Mouse (Mus musculus) brown adipose tissue, adult 24 weeks (tissue): ENCODE data around the gene Spesp1. TPM values are rescaled to one million over a fixed set of nuclear protein-coding genes. Genes with fewer than 3 reads are reported as not detected.

ENCODE experiments used
- H3K27ac ChIP-seq: fragments of 200-500 bp; replicated peaks from 2 replicates; pipeline ENCODE4 v1.5.1; 2012; ENCODE audit warnings: low read depth, mild to moderate bottlenecking, low read length
- H3K4me1 ChIP-seq: fragments of 200-500 bp; 2 replicates; pipeline ENCODE4 v1.6.1; 2012; ENCODE audit warnings: low read length, mixed read lengths; ENCODE audit not compliant: control insufficient read depth, insufficient read depth, insufficient read length
- H3K4me3 ChIP-seq: fragments of 200-500 bp; 2 replicates; pipeline ENCODE4 v1.5.1; 2012; ENCODE audit warnings: low read depth, mild to moderate bottlenecking, low read length, moderate library complexity; ENCODE audit not compliant: insufficient read depth
- polyA plus RNA-seq: library from polyadenylated mRNA; stranded (reverse); fragments of >200 nt; gene quantifications from 2 replicates; pipeline ENCODE4 v1.2.4, GENCODE M21; 2012; ENCODE audit not compliant: missing spikeins, insufficient read depth, insufficient read length

Spesp1 gene
- polyA plus RNA-seq, 1 experiment = not detected

DNA sequence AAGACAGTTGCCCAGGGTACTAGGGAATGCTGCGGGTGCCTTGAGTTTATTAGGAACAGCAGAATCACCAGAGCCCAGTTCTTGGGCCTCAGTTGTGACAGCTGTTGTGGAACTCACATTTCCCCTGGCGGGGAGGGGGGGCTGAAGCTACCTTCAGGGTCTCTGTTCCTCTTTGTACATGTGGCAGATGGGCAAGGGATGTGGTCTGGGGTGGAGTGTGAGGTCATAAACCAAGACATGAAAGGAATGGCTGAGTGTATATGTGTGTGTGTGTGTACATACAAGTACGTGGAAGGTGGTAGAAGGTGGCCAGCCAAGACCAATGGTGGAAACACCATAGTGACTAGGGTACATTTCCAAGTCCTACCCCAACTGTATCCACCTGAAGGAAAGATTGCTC is 20.6 kb downstream of the Spesp1 start:
- no peak overlapping the region for H3K27ac ChIP-seq
- H3K4me3 ChIP-seq = no peak overlapping the region
- peaks cover 8% of the 10 kb centered on the region; the same call in 1 of the 2 replicates for H3K4me1 ChIP-seq

DNA sequence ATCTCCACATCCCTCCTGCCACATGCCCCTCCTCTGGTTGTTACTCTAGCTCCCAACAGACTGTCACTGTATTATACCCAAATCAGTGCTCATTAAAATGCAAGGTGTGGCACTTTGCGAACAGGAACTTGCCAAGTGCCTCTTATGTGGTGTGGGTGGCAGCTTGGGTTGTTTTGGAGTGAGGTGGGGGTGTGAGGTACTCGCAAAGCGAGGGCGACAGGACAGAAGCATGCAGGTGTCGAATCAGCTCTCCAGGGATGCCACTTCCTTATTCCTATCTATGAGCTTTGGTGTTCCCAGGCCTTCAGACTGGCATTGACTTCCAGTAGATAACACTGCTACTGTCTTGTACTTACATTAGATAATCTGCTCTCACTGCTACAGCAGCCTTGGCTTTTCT is 21.0 kb downstream of the Spesp1 start:
- peaks cover 8% of the 10 kb centered on the region; the same call in 1 of the 2 replicates for H3K4me1 ChIP-seq
- H3K4me3 ChIP-seq = no peak overlapping the region
- H3K27ac ChIP-seq = no peak overlapping the region

DNA sequence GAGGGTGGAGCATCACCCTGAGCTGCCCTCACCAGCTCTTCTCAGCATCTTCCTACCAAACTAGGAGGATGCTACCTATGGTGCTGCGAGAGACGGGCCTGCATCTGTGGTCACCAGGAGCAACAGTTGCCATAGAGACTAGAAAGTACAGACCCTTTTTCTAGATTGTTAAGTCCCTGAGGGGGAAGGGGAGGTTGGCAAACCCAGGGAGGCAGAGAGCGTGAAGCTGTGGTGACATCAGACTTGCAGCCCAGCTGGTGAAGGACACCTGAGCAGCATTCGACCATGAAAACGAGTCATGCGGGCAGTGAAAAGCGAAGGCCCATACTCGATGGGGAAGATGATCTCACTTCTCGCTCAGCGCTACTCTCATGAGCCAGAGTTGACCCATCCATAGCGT is 24.0 kb downstream of the Spesp1 start:
- Histone ChIP-seq H3K4me3 (no peak overlapping the region), H3K4me1 (no peaks in the 10 kb centered on the region), H3K27ac (no peak overlapping the region)

DNA sequence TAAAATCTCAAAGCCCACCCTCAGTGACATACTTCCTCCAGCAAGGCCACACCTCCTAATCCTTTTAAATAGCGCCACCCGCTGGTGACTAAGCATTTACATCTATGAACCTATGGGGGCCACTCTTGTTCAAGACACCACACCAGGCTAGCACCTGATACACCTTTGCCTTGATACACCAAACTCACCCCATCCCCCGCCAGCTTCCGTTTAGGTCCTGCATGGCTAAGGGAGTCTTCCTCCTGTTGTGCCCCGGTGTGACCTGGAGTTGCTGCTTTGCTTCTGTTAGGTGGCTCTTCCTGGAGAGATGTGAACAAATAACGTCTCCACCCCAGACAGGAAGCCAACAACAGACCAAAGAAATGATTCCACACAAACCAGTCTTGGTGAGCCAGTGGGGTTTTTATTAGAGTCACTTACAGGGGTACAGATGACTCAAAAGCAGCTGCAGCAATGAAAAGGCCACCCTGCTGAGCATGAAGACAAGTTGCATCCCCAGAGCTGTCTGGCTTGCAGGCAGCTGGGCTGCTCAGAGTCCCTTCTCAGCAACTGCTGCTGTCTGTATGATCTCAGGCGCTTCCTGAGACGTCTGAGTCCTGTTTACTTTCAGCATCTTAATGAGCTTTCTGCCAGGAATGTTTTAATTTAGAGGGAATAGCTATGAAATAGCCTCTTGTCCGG is 26.0 kb downstream of the Spesp1 start:
- H3K4me3 ChIP-seq = no peak overlapping the region
- no peak overlapping the region for H3K27ac ChIP-seq
- no peaks in the 10 kb centered on the region for H3K4me1 ChIP-seq

DNA sequence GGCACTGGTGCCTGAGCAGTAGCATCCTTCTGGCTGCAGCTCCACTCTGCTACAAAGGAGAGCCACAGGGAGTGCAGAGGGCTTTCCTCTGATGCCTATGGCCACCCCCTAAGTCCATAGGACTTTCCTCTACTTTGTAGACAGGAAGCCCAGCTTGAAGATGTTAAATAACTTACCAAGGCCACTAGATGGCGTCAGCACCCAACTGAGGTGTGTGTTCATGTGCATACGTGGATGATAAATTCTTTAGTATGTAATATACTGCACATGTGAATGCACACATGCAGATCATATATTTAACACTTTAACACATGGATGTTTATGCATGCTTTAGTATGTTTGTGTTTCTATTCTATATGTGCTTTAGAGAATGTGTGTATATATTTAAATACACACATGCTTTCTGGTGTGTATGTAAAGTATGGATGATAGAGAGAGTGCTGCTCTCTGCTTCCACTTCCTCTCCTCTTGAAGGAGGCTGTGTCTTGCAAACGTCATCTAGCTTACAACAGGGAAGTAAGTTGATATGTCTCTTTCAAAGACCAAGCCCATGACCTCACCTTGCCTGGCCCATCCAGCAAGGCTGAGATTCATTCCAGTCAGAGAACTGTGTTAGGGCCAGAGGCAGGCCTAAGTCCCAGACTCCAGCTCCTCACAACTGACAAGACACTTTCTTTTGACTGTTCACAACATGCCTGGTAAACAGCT is 28.1 kb downstream of the Spesp1 start:
- H3K4me3 ChIP-seq = no peak overlapping the region
- no peak overlapping the region for H3K27ac ChIP-seq
- H3K4me1 ChIP-seq = no peaks in the 10 kb centered on the region

DNA sequence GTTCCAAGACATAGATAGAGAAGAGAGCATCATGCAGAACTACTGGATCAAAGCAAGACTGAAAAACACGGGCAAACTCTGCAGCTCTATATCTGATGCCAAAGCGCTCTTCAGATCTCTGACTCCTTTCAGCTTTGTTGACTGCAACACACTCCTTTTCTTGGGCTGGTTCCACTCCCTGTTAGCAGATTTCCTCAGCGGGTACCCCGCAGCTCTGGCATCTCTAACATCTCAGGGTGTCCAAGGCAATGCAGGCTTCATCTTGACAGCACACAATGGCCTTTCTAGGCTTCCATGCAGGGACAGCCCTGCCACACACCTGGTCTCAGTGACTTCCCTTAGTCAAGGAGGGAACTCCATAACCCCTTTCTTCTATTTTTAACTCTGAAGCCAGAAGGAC is 31.7 kb downstream of the Spesp1 start:
- Histone ChIP-seq H3K4me1 (0 out of 2 replicates have a peak, but pooled peaks cover under 1% of the 10 kb centered on the region), H3K27ac (no peak overlapping the region), H3K4me3 (no peak overlapping the region)

DNA sequence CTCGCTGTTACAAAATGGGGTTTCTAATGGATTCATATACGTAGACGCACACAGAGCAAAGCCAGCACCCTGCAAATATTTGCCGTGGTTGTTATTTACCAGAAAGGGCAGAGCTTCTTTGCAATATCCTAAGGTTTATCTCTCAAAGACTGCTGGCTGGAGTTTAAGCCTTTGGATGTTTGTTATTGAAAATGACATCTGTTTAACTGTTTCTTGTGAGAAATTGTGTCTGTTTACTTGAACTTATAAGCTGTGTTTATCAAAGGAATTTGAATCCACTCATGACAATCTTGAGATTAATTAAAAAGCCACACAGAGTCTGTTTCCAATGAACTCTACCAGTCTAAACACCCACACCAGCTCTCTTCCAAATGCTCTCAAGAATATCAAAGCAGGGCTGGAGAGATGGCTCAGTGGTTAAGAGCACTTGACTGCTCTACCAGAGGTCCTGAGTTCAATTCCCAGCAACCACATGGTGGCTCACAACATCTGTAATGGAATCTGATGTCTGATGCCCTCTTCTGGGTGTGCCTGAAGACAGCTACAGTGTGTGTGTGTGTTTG is 35.5 kb downstream of the Spesp1 start:
- H3K4me1 ChIP-seq = peaks cover 5% of the 10 kb centered on the region; the same call in 1 of the 2 replicates
- H3K4me3 ChIP-seq = no peak overlapping the region
- peak overlapping the region; percentile 79 for H3K27ac ChIP-seq

DNA sequence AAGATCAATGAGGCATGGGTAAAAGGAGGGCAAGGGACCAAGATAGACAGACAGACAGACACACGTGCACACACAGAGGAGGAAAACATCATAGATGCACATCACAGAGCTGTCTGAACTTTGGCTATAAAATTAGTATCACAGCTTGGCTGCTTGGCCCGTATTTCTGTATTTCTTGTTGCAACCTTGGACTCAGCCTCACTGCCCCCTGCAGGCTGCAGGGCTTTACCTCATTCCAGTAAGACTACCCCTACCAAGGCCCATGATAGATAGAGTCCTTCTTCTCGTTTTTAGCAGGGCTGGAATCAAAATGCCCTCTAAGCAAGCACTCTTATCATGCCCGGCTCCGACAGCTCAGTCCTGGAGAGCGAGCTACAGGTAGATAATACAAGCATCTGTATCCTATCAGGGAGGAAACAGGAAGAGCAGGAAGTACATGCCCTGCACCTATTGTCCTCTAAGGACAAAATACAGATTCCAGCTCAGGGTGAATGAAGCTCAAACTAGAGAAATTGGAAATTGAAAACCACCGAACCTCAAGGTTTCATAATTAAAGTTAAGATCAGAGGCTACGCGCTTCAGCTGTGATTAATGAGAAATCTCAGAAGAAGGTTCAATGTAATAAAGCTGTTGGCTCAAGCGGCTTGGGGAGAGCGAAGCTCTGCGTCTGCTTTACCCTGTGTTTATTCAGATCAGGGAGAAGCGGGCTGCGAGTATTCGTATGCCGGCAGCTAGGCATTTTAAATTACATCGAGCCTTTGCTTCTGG is 36.2 kb downstream of the Spesp1 start:
- Histone ChIP-seq H3K4me3 (no peak overlapping the region), H3K4me1 (peaks cover 5% of the 10 kb centered on the region; the same call in 1 of the 2 replicates), H3K27ac (peak overlapping the region; percentile 79)

DNA sequence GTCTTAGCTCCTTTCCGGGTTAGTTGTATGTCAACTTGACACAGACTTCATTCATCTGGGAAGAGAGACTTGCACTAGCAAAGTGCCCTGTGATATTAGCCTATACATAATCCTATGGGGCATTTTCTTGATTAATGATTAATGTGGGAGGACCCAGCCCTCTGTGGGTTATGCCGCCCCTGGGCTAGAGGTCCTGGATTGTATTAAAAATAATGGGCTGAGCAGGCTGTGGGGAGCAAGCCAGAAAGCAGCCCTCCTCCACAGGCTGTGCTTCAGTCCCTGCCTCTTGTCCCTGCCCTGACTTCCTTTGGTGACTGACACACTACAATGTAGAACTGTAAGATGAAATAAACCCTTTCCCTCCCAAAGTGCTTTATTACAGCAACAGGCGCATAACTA is 37.4 kb downstream of the Spesp1 start:
- Histone ChIP-seq H3K4me3 (no peak overlapping the region), H3K27ac (no peak overlapping the region), H3K4me1 (peaks cover 5% of the 10 kb centered on the region; the same call in 1 of the 2 replicates)

DNA sequence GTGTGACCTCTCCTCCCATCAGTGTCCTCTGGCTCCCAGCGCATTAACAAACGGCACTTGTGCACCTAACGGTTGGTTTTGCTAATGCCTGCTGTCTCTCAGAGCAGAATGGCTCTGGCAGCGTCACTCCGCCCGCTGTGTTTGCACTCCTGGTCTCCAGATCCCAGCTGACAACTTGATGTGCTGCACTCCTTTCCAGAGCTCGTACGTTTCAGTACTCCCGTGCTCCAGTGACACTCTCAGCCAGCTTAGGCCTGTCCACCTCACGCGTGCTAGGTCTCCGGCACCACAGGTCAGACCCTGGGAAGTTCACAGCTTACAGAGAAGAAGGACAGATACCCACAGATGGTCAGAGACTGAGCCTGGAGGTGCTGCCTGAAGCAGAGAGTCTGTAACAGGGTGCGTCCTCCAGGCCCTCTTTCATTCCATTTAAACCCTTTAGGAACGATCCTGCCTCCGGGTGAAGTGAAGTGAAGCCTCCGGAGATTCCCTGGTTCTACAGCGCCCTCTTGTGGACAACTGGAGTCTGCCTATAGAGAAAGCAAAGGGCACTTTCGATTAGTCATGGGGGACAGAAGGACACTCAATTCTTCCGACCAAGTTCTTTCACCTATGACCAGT is 37.9 kb downstream of the Spesp1 start:
- H3K4me3 ChIP-seq = no peak overlapping the region
- peaks cover 5% of the 10 kb centered on the region; the same call in 1 of the 2 replicates for H3K4me1 ChIP-seq
- no peak overlapping the region for H3K27ac ChIP-seq

DNA sequence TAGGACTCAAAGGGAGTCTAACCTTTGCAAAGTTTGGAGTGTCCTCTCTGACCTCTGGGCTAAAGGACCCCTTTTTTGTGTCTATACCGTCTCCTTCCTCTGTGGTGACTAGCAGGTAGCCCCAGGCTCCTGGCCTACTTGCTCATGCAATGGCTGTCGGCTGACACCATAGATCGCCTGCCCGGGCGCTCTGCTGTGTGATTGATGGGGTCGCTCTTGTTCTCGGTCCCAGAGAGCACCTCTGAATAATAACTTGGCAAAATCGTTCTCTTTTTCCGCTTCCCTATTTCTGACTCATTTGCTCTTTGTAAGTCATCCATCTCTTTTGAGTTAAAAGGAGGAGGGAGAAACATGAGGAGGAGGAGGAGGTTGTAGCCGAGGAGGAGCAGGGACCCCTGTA is 42.0 kb downstream of the Spesp1 start:
- no peak overlapping the region for H3K4me3 ChIP-seq
- no peak overlapping the region for H3K27ac ChIP-seq
- peaks cover 13% of the 10 kb centered on the region for H3K4me1 ChIP-seq

DNA sequence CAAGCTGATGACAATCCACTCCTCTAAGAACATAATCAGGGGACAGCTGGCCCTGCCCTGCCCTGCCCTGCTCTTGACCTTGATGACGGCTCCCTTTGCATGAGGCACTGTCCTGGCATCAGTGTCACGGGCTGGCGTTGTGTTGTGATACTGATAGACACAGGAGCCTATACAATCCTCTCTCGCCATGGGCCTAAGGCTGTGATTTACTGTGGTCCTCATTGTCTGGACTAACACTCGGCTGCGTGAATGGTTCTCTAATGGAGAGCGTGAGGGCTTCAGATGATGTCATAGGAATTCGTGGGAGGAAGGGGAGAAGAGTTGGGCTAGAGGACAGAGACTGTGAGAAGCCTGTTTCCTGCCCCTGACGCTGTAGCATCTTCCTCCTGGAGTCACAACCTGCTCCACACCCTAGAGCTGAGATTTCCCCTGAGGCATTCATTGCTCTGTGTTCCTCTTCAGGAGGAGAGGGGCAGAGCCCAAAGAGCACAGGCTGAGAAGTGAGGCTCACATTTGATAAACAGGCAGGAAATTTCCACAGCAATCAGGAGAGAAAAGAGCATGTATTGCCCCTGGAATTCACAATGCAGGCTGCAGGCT is 44.5 kb downstream of the Spesp1 start:
- Histone ChIP-seq H3K27ac (no peak overlapping the region), H3K4me3 (no peak overlapping the region), H3K4me1 (peaks cover 12% of the 10 kb centered on the region; the same call in 1 of the 2 replicates)

DNA sequence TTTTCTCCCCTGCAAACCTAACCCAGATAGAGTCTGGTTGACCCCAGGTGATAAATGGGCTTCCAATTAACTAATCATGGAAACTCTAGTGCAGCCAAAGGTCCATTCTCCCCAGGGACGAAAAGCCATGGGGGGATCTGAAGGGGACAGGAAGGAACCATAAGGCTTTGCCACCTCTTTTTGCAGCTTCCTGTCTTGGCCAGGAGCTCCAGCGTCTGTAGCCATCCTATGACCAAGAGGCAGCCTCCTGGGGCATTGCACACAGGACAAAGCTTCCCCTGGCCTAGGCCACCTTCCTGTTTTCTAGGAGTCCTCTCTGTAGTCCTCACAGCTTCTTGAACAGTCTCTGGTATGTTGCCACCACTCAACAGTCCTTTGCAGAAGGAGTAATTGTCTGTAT is 46.5 kb downstream of the Spesp1 start:
- Histone ChIP-seq H3K27ac (0 out of 2 replicates have a peak overlapping the region, but pooled peaks have one; percentile 40), H3K4me1 (peaks cover 21% of the 10 kb centered on the region), H3K4me3 (no peak overlapping the region)

DNA sequence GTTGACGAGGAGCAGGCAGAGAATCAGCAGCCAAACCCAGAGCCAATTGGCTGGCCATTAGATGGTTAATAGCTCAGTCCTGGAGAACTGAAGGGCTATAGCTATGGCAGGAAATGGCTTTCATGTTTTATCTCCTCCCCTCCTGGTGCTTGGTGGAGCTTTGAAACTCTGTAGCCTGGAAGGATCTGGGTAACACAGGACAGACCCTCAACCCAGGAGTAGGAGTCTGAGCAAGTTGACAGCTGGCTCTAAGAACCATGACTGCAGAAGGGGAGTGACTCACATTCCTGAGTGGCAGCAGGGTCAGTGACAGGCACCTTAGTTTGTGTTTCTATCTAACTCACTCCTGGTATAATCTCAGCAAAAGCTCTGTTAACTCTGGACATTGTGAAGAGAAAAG is 49.4 kb downstream of the Spesp1 start:
- peaks cover 19% of the 10 kb centered on the region for H3K4me1 ChIP-seq
- H3K27ac ChIP-seq = no peak overlapping the region
- no peak overlapping the region for H3K4me3 ChIP-seq
